8 mouse cellular contexts compared by ENCODE assay signal in the genomic region with DNA sequence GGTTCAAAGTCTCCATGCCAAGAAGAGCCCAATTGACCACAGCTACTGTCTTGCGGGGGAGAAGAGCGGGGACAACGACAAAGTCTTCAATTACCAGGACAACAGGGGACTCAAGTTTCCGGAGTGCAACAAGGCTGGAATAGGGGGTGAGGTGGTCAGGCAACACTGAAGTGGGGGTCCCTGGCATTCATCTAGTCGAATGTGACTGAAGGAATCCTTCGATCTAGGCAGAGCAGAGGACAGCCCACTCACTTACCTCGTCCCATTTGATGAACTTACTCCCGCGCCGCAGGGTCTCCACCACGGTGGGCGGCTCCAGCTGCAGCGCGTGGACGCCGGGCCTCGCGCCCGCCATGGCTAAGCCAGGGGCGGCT. TPM values are rescaled to one million over a fixed set of nuclear protein-coding genes. Genes with fewer than 3 reads are reported as not detected.
DNase-seq lines count a peak whose midpoint lies in the region; ATAC-seq and TF ChIP-seq lines count a peak whose summit lies in the region.

No protein-coding gene starts in this region.

- H3K4me2 ChIP-seq in embryonic facial prominence, embryonic 11.5 days (ENCODE audit: low read depth, low read length), result peak overlapping the region; percentile 77
- H3K4me2 ChIP-seq in intestine, embryonic 14.5 days (ENCODE audit: low read length), result peak overlapping the region; percentile 60
- peak overlapping the region; percentile 62 for H3K4me2 ChIP-seq in neural tube, embryonic 12.5 days (replicated peaks)

- H3K36me3 ChIP-seq in embryonic facial prominence, embryonic 11.5 days (replicated peaks; ENCODE audit: control insufficient read depth, insufficient read depth, low read depth, low read length), result peaks cover 3% of the 10 kb centered on the region; the same call in 1 of the 2 replicates
- peaks cover 25% of the 10 kb centered on the region for H3K36me3 ChIP-seq in intestine, embryonic 14.5 days (ENCODE audit: control insufficient read depth, insufficient read depth, low read length)
- H3K36me3 ChIP-seq in neural tube, embryonic 12.5 days, result peaks cover 7% of the 10 kb centered on the region

- TF ChIP-seq CTCF in layer of hippocampus, adult 2 months (conservative IDR thresholded peaks at IDR 0.05), result no peak

- peak overlapping the region; percentile 53 for H3K4me3 ChIP-seq in layer of hippocampus, adult 2 months
- peak overlapping the region; percentile 52 for H3K4me3 ChIP-seq in embryonic facial prominence, embryonic 11.5 days (ENCODE audit: low read depth, low read length)
- H3K4me3 ChIP-seq in intestine, embryonic 14.5 days (ENCODE audit: low read depth, low read length), result peak overlapping the region; percentile 72
- peak overlapping the region; percentile 48 for H3K4me3 ChIP-seq in neural tube, embryonic 12.5 days

- peak overlapping the region; percentile 53 for H3K9ac ChIP-seq in embryonic facial prominence, embryonic 11.5 days (replicated peaks; ENCODE audit: low read length)
- H3K9ac ChIP-seq in intestine, embryonic 14.5 days (ENCODE audit: low read length), result peak overlapping the region; percentile 67
- H3K9ac ChIP-seq in neural tube, embryonic 12.5 days, result peak overlapping the region; percentile 57

- H3K9me3 ChIP-seq in embryonic facial prominence, embryonic 11.5 days (replicated peaks; ENCODE audit: control insufficient read depth, low read length), result no peaks in the 10 kb centered on the region
- no peaks in the 10 kb centered on the region for H3K9me3 ChIP-seq in intestine, embryonic 14.5 days (ENCODE audit: control insufficient read depth, low read length)
- no peaks in the 10 kb centered on the region for H3K9me3 ChIP-seq in neural tube, embryonic 12.5 days

- peaks cover 2% of the 10 kb centered on the region for H3K4me1 ChIP-seq in embryonic facial prominence, embryonic 11.5 days (ENCODE audit: control insufficient read depth, insufficient read depth, low read length)
- H3K4me1 ChIP-seq in intestine, embryonic 14.5 days (replicated peaks; ENCODE audit: control insufficient read depth, insufficient read depth, low read length), result peaks cover 38% of the 10 kb centered on the region
- H3K4me1 ChIP-seq in neural tube, embryonic 12.5 days, result peaks cover 38% of the 10 kb centered on the region

- 1% methylated on average over 20 of the region's 20 CpGs for WGBS in embryonic facial prominence, embryonic 11.5 days
- 2% methylated on average over 20 of the region's 20 CpGs for WGBS in intestine, embryonic 14.5 days
- under 1% methylated on average over 20 of the region's 20 CpGs for WGBS in neural tube, embryonic 12.5 days

- no peaks in the 10 kb centered on the region for H3K27me3 ChIP-seq in embryonic facial prominence, embryonic 11.5 days (ENCODE audit: control insufficient read depth, insufficient read depth, low read length)
- no peaks in the 10 kb centered on the region for H3K27me3 ChIP-seq in intestine, embryonic 14.5 days (replicated peaks; ENCODE audit: control insufficient read depth, insufficient read depth, low read length)
- H3K27me3 ChIP-seq in neural tube, embryonic 12.5 days (replicated peaks), result peaks cover 15% of the 10 kb centered on the region

- DNase-seq in layer of hippocampus, adult 2 months (ENCODE audit: low spot score in 2 of 2), result no peak
- DNase-seq in layer of hippocampus, postnatal 10 days (ENCODE audit: low spot score in 2 of 2), result no peak
- no peak for DNase-seq in embryonic facial prominence, embryonic 11.5 days (ENCODE audit: low spot score)
- DNase-seq in intestine, embryonic 14.5 days (ENCODE audit: low spot score), result no peak
- no peak for DNase-seq in T-cell, adult 2 months (ENCODE audit: low spot score)
- DNase-seq in Muller cell, postnatal 12 days (ENCODE audit: inconsistent ontology term), result no peak
- no peak for DNase-seq in spleen, postnatal 36 days (ENCODE audit: low spot score in 2 of 2)

- no peak for ATAC-seq in embryonic facial prominence, embryonic 11.5 days (replicated peaks; ENCODE audit: insufficient number of reproducible peaks, low FRiP score, low TSS enrichment, low read depth)
- ATAC-seq in intestine, embryonic 14.5 days (replicated peaks; ENCODE audit: low FRiP score, low TSS enrichment, low read depth), result no peak
- no peak for ATAC-seq in neural tube, embryonic 12.5 days (ENCODE audit: low FRiP score, low read depth)

- H3K27ac ChIP-seq in layer of hippocampus, adult 2 months, result peak overlapping the region; percentile 72; the same call in 1 of the 2 replicates
- H3K27ac ChIP-seq in embryonic facial prominence, embryonic 11.5 days (replicated peaks; ENCODE audit: low read depth, low read length), result no peak overlapping the region
- peak overlapping the region; percentile 69 for H3K27ac ChIP-seq in intestine, embryonic 14.5 days (ENCODE audit: low read depth)
- no peak overlapping the region for H3K27ac ChIP-seq in neural tube, embryonic 12.5 days

RNA-seq across cellular contexts. Expression of a gene that starts 5.5 kb away (rescaled TPM):
- 10 to 100 TPM; 68.2 to 71.4 TPM for total RNA-seq in layer of hippocampus, adult 2 months (2021)
- total RNA-seq in layer of hippocampus, postnatal 10 days (2021), result 100 to 1,000 TPM; 126 to 139 TPM
- 247 and 268 TPM in 2 replicates for polyA plus RNA-seq in embryonic facial prominence, embryonic 11.5 days (2014; fragmentation: Nextera tagmentation; extraction: Ambion mirVana)
- polyA plus RNA-seq in intestine, embryonic 14.5 days (2014; fragmentation: Nextera tagmentation; extraction: Ambion mirVana), result 111 and 199 TPM in 2 replicates
- 324 and 325 TPM in 2 replicates for polyA plus RNA-seq in neural tube, embryonic 12.5 days (2016; fragmentation: Nextera tagmentation; extraction: Ambion mirVana)

RNA-seq across cellular contexts. Expression of a gene that starts 7.0 kb away (rescaled TPM):
- total RNA-seq in layer of hippocampus, adult 2 months (2021), result 10 to 100 TPM; 14.8 to 17.4 TPM
- total RNA-seq in layer of hippocampus, postnatal 10 days (2021), result 10 to 100 TPM; 16.4 to 18.4 TPM
- polyA plus RNA-seq in embryonic facial prominence, embryonic 11.5 days (2014; fragmentation: Nextera tagmentation; extraction: Ambion mirVana), result 22.6 and 26.8 TPM in 2 replicates
- 123 and 138 TPM in 2 replicates for polyA plus RNA-seq in intestine, embryonic 14.5 days (2014; fragmentation: Nextera tagmentation; extraction: Ambion mirVana)
- polyA plus RNA-seq in neural tube, embryonic 12.5 days (2016; fragmentation: Nextera tagmentation; extraction: Ambion mirVana), result 25.7 and 33.4 TPM in 2 replicates

RNA-seq across cellular contexts. Expression of a gene that starts 11.0 kb away (rescaled TPM):
- total RNA-seq in layer of hippocampus, adult 2 months (2021), result 10 to 100 TPM; 81.1 to 83.7 TPM
- 10 to 100 TPM; 77.0 to 98.0 TPM for total RNA-seq in layer of hippocampus, postnatal 10 days (2021)
- polyA plus RNA-seq in embryonic facial prominence, embryonic 11.5 days (2014; fragmentation: Nextera tagmentation; extraction: Ambion mirVana), result 65.1 and 65.2 TPM in 2 replicates
- polyA plus RNA-seq in intestine, embryonic 14.5 days (2014; fragmentation: Nextera tagmentation; extraction: Ambion mirVana), result 96.9 and 103 TPM in 2 replicates
- 90.2 and 93.0 TPM in 2 replicates for polyA plus RNA-seq in neural tube, embryonic 12.5 days (2016; fragmentation: Nextera tagmentation; extraction: Ambion mirVana)

RNA-seq across cellular contexts. Expression of a gene that starts 18.2 kb away (rescaled TPM):
- total RNA-seq in layer of hippocampus, adult 2 months (2021), result 10 to 100 TPM; 85.2 to 88.0 TPM
- 10 to 100 TPM; 79.5 to 82.1 TPM for total RNA-seq in layer of hippocampus, postnatal 10 days (2021)
- 26.7 and 30.5 TPM in 2 replicates for polyA plus RNA-seq in embryonic facial prominence, embryonic 11.5 days (2014; fragmentation: Nextera tagmentation; extraction: Ambion mirVana)
- 38.7 and 50.5 TPM in 2 replicates for polyA plus RNA-seq in intestine, embryonic 14.5 days (2014; fragmentation: Nextera tagmentation; extraction: Ambion mirVana)
- polyA plus RNA-seq in neural tube, embryonic 12.5 days (2016; fragmentation: Nextera tagmentation; extraction: Ambion mirVana), result 33.7 and 37.8 TPM in 2 replicates

RNA-seq across cellular contexts. Expression of a gene that starts 23.1 kb away (rescaled TPM):
- total RNA-seq in layer of hippocampus, adult 2 months (2021), result 10 to 100 TPM; 26.1 to 27.6 TPM
- total RNA-seq in layer of hippocampus, postnatal 10 days (2021), result 10 to 100 TPM; 18.1 to 21.5 TPM
- polyA plus RNA-seq in embryonic facial prominence, embryonic 11.5 days (2014; fragmentation: Nextera tagmentation; extraction: Ambion mirVana), result 16.1 and 18.0 TPM in 2 replicates
- polyA plus RNA-seq in intestine, embryonic 14.5 days (2014; fragmentation: Nextera tagmentation; extraction: Ambion mirVana), result 23.3 and 25.2 TPM in 2 replicates
- 22.0 and 22.9 TPM in 2 replicates for polyA plus RNA-seq in neural tube, embryonic 12.5 days (2016; fragmentation: Nextera tagmentation; extraction: Ambion mirVana)

Comparison
In these comparisons a context has a peak if more than half of its experiments do, and no peak if none do; other contexts are left out.
1. H3K27ac ChIP-seq: peak in layer of hippocampus, adult 2 months (single experiment) and intestine, embryonic 14.5 days (single experiment); none in embryonic facial prominence, embryonic 11.5 days (single experiment) and neural tube, embryonic 12.5 days (single experiment).
2. Peak in every context shown above with its lines, with median percentiles within 50 percentile points of each other: H3K4me3 ChIP-seq, H3K4me2 ChIP-seq and H3K9ac ChIP-seq.